Mouse (Mus musculus): ENCODE measurements at regions not wholly inside any gene's neighbourhood (a gene's known extent, or its start where the extent isn't known, plus 50 kb on each side); places are given as distances from the start of the nearest gene placed in this dataset.

GRCm38 (mm10) chr3:143750128-143750527 is 454.9 kb downstream of the Lmo4 start:
- TF ChIP-seq POLR2A (IDR thresholded peaks at IDR 0.05; ENCODE audit: insufficient read depth, low read length) (no peak), CTCF (IDR thresholded peaks at IDR 0.05; ENCODE audit: low read depth, low read length) (no peak)
